Mouse (Mus musculus) kidney, postnatal 4 days (tissue): ENCODE measurements around the gene Baiap3.
"Not testable (repeated sequence)": the region's sequence is repeated elsewhere in the genome, so short reads cannot be mapped to it uniquely, and the experiment has no call there.

Experiments
- DNase-seq, 2 experiments: peaks; one replicate each; pipeline ENCODE4 v3.0.0; 2021; ENCODE audit warnings: mixed read lengths in 2 of 2

Baiap3 gene

DNA sequence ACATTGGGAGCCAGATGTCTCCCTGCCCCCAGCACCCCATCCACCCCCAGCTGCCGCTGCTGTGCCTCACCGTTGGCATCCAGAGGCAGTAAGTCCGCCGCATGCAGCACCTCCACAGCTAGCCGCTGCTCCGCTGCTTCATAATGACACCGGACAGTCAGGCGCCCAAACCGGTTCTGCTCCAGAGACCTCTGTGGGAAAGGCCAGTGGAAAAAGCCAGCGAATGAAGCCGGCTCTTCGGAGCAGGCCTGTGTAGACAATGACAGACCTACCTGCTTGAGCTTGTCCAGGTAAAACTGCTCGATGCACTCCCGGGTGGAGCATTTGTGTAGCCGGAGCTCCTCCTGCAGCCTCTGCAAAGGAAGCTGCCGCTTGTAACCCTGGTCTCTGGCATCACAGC lies 11.9 kb downstream of the Baiap3 start:
- peak in 1 of 2 experiments; percentile 44 for DNase-seq

- peak in 1 of 2 experiments; percentile 36 for DNase-seq
These were observed 12.9 kb downstream of the Baiap3 start for GRCm38 (mm10) chr17:25243131-25243780.

GRCm38 (mm10) chr17:25239695-25240636 lies 16.2 kb downstream of the Baiap3 start, which contains the start of the genes Gnptg and Tsr3:
Gene Gnptg (minus strand): TSS chr17:25240124.
Gene Tsr3 (plus strand): TSS chr17:25240170.
- peak; percentile 90 to 95 for DNase-seq

- no peak for DNase-seq
These were observed 20.5 kb downstream of the Baiap3 start for GRCm38 (mm10) chr17:25235635-25236034.

GRCm38 (mm10) chr17:25231621-25232020 lies 24.5 kb downstream of the Baiap3 start:
- DNase-seq, result not testable (repeated sequence)

DNA sequence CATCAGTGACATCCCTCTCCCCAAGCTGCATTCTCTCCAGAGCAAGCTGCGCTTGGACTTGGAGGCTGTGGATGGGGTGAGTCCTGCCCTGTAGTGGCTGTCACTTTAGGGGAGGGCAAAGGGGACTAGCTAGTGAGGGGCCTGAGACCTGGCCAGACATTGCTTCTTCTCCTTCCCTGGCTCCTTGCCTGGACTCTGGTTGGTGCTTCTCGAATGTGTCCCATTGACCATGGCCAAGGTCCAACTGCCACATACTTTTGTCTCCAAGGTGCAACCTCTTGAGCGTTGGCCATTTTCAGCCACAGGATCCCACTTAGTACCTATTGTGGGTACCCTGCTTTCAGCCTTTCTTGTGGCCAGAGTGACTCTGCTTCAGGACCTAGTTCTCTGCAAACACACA lies 25.5 kb downstream of the Baiap3 start:
- peak in 1 of 2 experiments; percentile 31 for DNase-seq

- not testable (repeated sequence) for DNase-seq
These were observed 26.0 kb downstream of the Baiap3 start for GRCm38 (mm10) chr17:25230014-25230655.

DNA sequence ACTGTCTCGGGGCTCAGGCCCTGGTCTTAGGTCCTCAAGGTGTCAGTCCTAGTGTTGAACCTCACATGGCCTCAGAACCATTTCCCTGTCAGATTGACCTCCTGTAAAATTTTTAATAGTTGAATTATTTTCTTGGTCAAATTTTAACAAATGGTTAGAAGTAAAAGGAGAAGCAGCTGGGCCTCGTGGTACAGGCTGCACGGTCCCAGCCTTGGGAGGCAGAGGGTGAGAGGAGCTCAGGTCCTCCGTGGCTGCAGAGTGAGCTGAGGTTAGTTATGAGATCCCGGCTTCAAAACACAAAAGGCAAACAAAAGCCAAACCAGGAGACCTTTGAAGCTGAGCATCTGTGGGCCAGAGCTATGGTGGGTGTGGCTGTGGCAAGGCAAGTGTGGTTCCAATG lies 28.2 kb downstream of the Baiap3 start:
- DNase-seq, result no peak

GRCm38 (mm10) chr17:25225659-25226058 lies 30.5 kb downstream of the Baiap3 start:
- DNase-seq, result no peak

DNA sequence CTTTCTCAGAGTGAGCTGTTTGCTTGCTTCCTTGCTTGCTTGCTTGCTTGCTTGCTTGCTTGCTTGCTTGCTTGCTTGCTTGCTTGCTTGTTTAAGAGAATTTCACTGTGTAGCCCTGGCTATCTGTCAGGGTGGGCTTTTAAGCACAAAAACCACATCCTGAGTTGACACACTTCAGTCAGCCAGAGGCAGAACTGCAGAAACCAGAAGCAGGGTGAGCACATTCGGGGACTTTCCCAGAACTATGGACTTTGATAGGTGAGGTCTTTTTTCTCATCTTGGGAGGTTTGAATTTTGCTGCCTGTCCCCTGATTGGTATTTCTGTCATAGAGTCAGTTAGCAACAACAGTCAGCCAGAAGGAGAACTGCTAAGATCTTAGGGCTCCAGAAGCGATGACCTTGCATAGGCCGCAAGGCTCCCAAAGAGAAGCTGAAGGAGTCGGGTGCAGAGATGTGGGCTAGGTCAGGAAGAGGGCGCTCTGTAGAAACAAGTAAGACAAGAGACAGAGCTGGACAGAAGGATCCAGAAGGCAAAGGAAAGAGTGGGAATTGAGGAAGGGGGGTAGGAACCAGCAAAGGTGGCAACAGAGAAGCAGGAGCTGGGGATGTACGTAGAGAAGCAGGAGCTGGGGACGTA lies 31.5 kb downstream of the Baiap3 start:
- DNase-seq, result no peak

DNA sequence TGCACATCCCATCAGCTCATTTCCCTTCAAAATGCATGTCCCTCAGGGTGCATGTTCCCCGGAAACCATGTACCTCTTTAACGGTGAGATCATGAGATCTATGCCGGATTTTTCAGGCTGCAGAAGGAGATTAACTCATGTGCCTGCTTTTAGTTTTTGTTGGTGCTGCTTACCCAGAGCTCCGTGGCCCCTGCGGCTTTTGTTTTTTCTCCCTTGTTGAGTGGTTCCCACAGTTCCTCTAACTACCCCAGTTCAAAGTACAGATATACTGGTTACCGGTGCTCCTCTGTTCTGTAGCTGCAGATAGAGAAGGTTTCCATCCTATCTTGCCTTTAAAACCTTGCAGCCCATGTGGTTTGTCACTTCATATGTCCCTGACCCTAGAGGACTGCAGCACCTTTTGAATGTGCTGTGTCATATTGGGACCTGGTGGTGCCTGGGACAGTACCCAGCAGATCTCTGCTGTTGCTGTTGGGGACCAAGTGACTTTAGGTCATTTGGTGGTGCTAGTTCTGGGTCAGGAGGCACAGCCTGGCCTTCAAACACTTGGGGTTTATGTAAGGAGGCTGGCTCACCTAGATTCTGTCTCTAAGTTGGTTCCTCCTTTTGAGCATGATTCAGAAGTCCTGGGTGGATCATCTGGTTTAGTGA lies 33.1 kb downstream of the Baiap3 start:
- DNase-seq, result no peak

DNA sequence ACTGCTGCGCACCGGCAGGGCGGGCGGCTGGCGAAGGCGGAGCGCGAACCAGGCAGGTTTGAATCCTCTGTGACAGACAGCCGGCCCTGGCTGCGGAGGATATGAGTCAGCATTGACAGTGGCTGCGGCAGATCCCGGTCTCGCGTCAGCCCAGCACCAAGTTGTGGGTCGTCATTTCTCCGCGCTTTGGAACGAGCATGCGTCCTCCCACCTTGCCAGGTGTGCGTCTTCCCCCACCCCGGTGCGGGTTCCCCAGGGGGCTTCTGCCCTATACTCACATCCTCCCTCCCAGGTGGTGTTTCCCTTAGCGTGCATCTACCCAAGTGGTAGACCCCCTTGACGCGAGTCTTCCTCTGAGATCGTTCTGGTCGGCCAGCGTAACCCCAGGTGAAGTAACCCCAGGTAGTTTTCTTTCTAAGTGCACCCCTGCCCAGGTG lies 33.6 kb downstream of the Baiap3 start:
- DNase-seq, result not testable (repeated sequence)

DNA sequence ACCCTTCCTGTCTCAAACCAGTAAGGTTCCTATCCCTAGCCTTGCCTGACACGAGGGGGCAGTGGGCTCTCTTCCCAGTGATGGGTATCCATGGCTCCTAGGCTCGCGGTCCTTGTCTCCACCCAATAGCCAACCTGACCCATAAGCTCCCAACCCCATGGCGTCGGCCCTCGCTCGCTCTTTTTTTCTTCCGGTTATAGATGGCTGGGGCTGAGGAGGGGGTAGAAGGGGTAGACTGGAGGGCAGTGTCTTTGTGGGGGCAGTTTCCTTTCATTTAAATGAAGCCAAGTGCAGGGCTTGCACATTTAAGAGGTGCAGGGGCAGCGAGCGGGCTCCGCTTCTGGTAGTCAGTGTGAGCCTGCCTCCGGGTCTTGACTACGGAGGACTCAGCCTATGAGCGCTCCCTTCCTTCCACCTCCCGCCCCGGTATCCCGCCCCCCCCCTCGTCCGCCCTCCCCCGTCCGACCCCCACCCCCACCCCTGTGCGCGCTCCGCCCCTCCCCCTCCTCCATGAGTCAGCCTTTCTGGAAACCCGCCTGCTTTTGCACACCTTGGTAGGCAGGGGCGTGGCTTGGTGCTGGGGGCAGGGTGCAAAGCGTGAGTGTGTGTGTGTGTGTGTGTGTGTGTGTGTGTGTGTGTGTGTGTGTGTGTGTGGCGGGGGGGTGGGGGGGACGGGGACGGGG lies 34.2 kb downstream of the Baiap3 start:
- DNase-seq, result peak; percentile 76 to 84

DNA sequence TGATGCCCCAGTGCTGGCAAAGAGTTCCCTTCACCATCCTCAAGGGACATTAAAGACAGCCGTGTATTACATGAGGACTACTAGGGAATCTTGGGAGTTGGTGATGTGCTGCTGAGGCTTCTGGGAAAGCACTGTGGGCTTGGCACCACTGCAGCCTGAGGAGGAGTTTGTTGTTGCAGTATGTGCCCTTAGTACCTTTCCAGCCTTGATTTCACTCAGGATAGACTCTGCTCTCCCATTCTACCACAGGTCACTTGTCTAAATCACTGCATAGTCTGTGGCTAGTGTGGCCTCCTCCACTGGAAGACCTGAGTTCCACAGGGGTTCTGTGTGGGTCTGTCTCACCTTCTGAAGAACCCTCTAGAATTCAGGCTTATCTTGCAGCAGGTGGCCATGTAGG lies 35.4 kb downstream of the Baiap3 start:
- DNase-seq, result no peak

DNA sequence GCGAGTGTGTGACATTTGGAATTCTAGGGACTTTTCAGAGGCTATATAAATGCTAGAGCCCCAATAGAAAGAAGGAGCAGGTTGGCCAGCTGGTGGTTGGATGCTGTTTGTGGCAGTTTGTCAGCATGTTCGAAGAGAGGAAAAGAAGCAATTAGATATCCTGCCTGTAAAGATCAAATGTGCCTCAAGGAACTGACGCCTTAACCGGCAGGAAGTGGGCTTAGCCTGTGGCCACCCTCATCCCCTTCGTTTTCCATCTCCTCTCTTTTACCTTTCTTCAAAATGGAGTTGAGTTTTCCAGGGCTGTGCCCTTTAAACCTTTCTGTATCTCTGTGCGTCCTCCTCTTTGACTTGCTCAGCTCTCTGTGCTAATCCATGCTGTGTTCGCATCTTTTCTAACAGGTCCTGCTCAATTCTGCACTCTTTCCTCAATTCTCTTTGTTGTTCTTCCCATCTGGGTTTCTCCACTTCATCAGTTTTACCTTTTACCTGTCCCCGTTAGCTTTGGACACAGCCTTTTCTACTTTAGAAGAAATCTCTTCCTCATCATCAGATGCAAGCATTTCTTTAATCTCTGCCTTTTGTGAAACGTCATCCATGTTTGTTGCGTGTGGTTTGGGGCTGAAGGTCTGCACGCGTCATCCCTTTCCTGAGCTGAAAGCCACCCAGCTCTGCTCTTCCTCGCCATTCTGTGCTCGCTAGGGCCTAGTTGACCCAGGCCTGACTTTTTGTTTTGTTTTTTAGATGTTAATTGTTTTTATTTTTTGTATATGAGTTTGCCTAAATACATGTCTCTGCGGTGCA lies 36.5 kb downstream of the Baiap3 start:
- no peak for DNase-seq

GRCm38 (mm10) chr17:25218967-25219366 lies 37.2 kb downstream of the Baiap3 start:
- no peak for DNase-seq

GRCm38 (mm10) chr17:25215431-25215830 lies 40.7 kb downstream of the Baiap3 start:
- no peak for DNase-seq

DNA sequence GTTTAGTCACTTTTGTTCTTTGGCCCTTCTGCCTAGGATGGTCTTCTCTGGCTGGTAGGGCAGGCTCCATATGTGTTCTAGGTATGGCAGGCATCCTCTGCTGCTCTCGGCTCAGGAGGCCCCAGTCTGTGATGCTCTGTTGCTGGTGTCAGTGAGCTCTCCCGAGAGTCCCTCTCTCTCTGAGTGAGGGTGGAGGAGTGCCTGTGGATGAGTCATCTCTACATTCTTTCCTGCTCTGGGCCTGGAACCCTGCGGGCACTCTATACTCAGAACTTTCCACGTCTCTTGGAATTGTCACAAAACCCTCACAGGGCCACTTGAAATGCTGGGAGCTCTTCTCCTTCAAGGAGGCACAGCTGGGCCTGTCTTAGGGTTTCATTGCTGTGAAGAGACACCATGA lies 44.5 kb downstream of the Baiap3 start:
- DNase-seq, result no peak

GRCm38 (mm10) chr17:25210680-25211466 lies 45.3 kb downstream of the Baiap3 start:
- peak in 1 of 2 experiments; percentile 36 for DNase-seq

- DNase-seq, result no peak
These were observed 46.2 kb downstream of the Baiap3 start for GRCm38 (mm10) chr17:25210006-25210405.
